Mouse (Mus musculus) liver, adult 2 months (tissue): ENCODE results near the gene Hephl1.

Experiments used
- CTCF ChIP-seq: fragments of 200-500 bp; IDR thresholded peaks from 2 replicates; pipeline ENCODE4 v1.5.1; 2011; ENCODE audit warnings: low read depth, low read length, control low read depth
- POLR2A ChIP-seq: fragments of 200-500 bp; IDR thresholded peaks from 2 replicates; pipeline ENCODE4 v1.6.1; 2011; ENCODE audit warnings: low read length, control low read depth; ENCODE audit not compliant: insufficient read depth; ENCODE audit errors: extremely low read depth

- TF ChIP-seq CTCF (no peak), POLR2A (no peak)
Measured at GRCm38 (mm10) chr9:15119515-15119914, 7.6 kb upstream of the Hephl1 start.
